Mouse (Mus musculus): ENCODE data around the gene Crip3.

The Crip3 gene

GRCm38 (mm10) chr17:46457791-46458190 lies 29.1 kb downstream of the Crip3 start:
- DNase-seq, result peak; percentile 56

- no peak for DNase-seq
These were observed 29.7 kb downstream of the Crip3 start for GRCm38 (mm10) chr17:46458439-46458838.

- no peak for DNase-seq
These were observed 31.9 kb downstream of the Crip3 start for GRCm38 (mm10) chr17:46460673-46461072.

- peak; percentile 33 for DNase-seq
These were observed 32.6 kb downstream of the Crip3 start for GRCm38 (mm10) chr17:46461347-46461746.

GRCm38 (mm10) chr17:46462226-46462625 lies 33.5 kb downstream of the Crip3 start:
- DNase-seq, result no peak

- peak; percentile 64 for DNase-seq
These were observed 39.1 kb downstream of the Crip3 start for GRCm38 (mm10) chr17:46467830-46468229.

GRCm38 (mm10) chr17:46476601-46477000 lies 47.9 kb downstream of the Crip3 start:
- no peak for DNase-seq

- no peak for DNase-seq
These were observed 48.6 kb downstream of the Crip3 start for GRCm38 (mm10) chr17:46477286-46477685.

Measured in retina, postnatal 1 day (tissue).